Mouse (Mus musculus): Measurements from ENCODE around the gene Sqstm1. TPM values are rescaled to one million over a fixed set of nuclear protein-coding genes. Genes with fewer than 3 reads are reported as not detected.
A peak's percentile ranks its signal among the peaks of the same experiment; 100 is the strongest.

Gene Sqstm1
- total and polyA plus RNA-seq, 3 experiments: 187 to 223 TPM; not detected in 1

- Histone ChIP-seq H3K4me3 (ENCODE audit: control insufficient read depth in 1 of 2, insufficient read depth in 1 of 2, low read depth in 2 of 2, low read length in 2 of 2) (no peak overlapping the region), H3K9ac (ENCODE audit: control insufficient read depth, low read depth, low read length, poor library complexity, severe bottlenecking) (no peak overlapping the region), H3K36me3 (ENCODE audit: control insufficient read depth in 1 of 2, insufficient read depth in 2 of 2, low read length in 2 of 2) (peaks cover 0 to 7% of the 10 kb centered on the region in 2 experiments; a peak in 2 of 4 replicates), H3K79me2 (ENCODE audit: control insufficient read depth, insufficient read depth, low read length, poor library complexity) (no peaks in the 10 kb centered on the region; the same call in 1 of the 2 replicates), H3K9me3 (replicated peaks; ENCODE audit: insufficient read depth, low read length) (no peaks in the 10 kb centered on the region), H3K27me3 (ENCODE audit: control insufficient read depth in 1 of 2, insufficient read depth in 2 of 2, low read length in 2 of 2) (no peaks in the 10 kb centered on the region), H3K4me1 (ENCODE audit: control insufficient read depth in 1 of 2, insufficient read depth in 2 of 2, low read length in 2 of 2) (peaks cover 3 to 19% of the 10 kb centered on the region in 2 experiments; a peak in 3 of 4 replicates), H3K27ac (ENCODE audit: control insufficient read depth, low read depth, low read length) (no peak overlapping the region)
- no peak for TF ChIP-seq RCOR1 (IDR thresholded peaks at IDR 0.05; ENCODE audit: low read depth, low read length)
- no peak for TF ChIP-seq POLR2AphosphoS5 (IDR thresholded peaks at IDR 0.05; ENCODE audit: borderline replicate concordance, low read depth, low read length)
- no peak for TF ChIP-seq HCFC1 (IDR thresholded peaks at IDR 0.05; ENCODE audit: low read depth, low read length)
- no peak for TF ChIP-seq RAD21 (IDR thresholded peaks at IDR 0.05; ENCODE audit: low read depth, low read length)
- no peak for TF ChIP-seq UBTF (IDR thresholded peaks at IDR 0.05; ENCODE audit: borderline replicate concordance, insufficient read depth, low read depth, low read length)
- TF ChIP-seq MXI1 (IDR thresholded peaks at IDR 0.05; ENCODE audit: low read depth, low read length): no peak
- TF ChIP-seq MYC (IDR thresholded peaks at IDR 0.05; ENCODE audit: low read depth, low read length): no peak
- no peak for TF ChIP-seq POLR2AphosphoS2 (IDR thresholded peaks at IDR 0.05; ENCODE audit: low read length)
- no peak for TF ChIP-seq MAX (IDR thresholded peaks at IDR 0.05; ENCODE audit: low read length)
- no peak for TF ChIP-seq ZNF384 (IDR thresholded peaks at IDR 0.05; ENCODE audit: low read depth, low read length)
- no peak for TF ChIP-seq TBP (IDR thresholded peaks at IDR 0.05; ENCODE audit: low read depth, low read length)
- no peak for TF ChIP-seq MYB (IDR thresholded peaks at IDR 0.05; ENCODE audit: low read depth, low read length)
- no peak for TF ChIP-seq USF1 (IDR thresholded peaks at IDR 0.05; ENCODE audit: low read depth, low read length)
- TF ChIP-seq ELF1 (IDR thresholded peaks at IDR 0.05; ENCODE audit: low read depth, low read length): no peak
- no peak for DNase-seq (ENCODE audit: low read depth, low spot score)
These were observed 28.5 kb upstream of the Sqstm1 start for GRCm38 (mm10) chr11:50238821-50239791.

- Histone ChIP-seq H3K79me2 (ENCODE audit: control insufficient read depth, insufficient read depth, low read length, poor library complexity) (no peaks in the 10 kb centered on the region; the same call in 1 of the 2 replicates), H3K36me3 (ENCODE audit: control insufficient read depth in 1 of 2, insufficient read depth in 2 of 2, low read length in 2 of 2) (peaks cover 3 to 7% of the 10 kb centered on the region in 2 experiments; a peak in 3 of 4 replicates), H3K4me3 (ENCODE audit: control insufficient read depth in 1 of 2, insufficient read depth in 1 of 2, low read depth in 2 of 2, low read length in 2 of 2) (peak within 1 kb of the TSS; percentile 80 to 95), H3K27ac (ENCODE audit: control insufficient read depth, low read depth, low read length) (peak within 1 kb of the TSS; percentile 50), H3K4me1 (ENCODE audit: control insufficient read depth in 1 of 2, insufficient read depth in 2 of 2, low read length in 2 of 2) (peaks cover 3 to 19% of the 10 kb centered on the region in 2 experiments; a peak in 3 of 4 replicates), H3K9ac (ENCODE audit: control insufficient read depth, low read depth, low read length, poor library complexity, severe bottlenecking) (peak within 1 kb of the TSS; percentile 73), H3K9me3 (replicated peaks; ENCODE audit: insufficient read depth, low read length) (no peaks in the 10 kb centered on the region), H3K27me3 (ENCODE audit: control insufficient read depth in 1 of 2, insufficient read depth in 2 of 2, low read length in 2 of 2) (no peaks in the 10 kb centered on the region)
- TF ChIP-seq POLR2AphosphoS5 (IDR thresholded peaks at IDR 0.05; ENCODE audit: borderline replicate concordance, low read depth, low read length): no peak
- TF ChIP-seq POLR2AphosphoS2 (IDR thresholded peaks at IDR 0.05; ENCODE audit: low read length): no peak
- TF ChIP-seq ELF1 (IDR thresholded peaks at IDR 0.05; ENCODE audit: low read depth, low read length): 0 out of 2 replicates have a peak, but pooled peaks have one; percentile 19
- peak in 1 of 2 experiments; percentile 40; a peak in 1 of 4 replicates for TF ChIP-seq POLR2A (IDR thresholded peaks at IDR 0.05; ENCODE audit: control insufficient read depth in 1 of 2, insufficient read depth in 1 of 2, low read depth in 1 of 2, low read length in 2 of 2, poor library complexity in 1 of 2)
- TF ChIP-seq GATA1 (IDR thresholded peaks at IDR 0.05; ENCODE audit: low read depth, low read length): peak; percentile 49; the same call in 1 of the 2 replicates
- no peak for TF ChIP-seq CHD1 (IDR thresholded peaks at IDR 0.05; ENCODE audit: low read depth, low read length)
- TF ChIP-seq SMC3 (IDR thresholded peaks at IDR 0.05; ENCODE audit: low read depth, low read length): peak; percentile 17; the same call in 1 of the 2 replicates
- peak; percentile 69; the same call in 1 of the 2 replicates for TF ChIP-seq SIN3A (IDR thresholded peaks at IDR 0.05; ENCODE audit: low read length)
- TF ChIP-seq JUND (IDR thresholded peaks at IDR 0.05; ENCODE audit: low read depth, low read length): no peak
- TF ChIP-seq MXI1 (IDR thresholded peaks at IDR 0.05; ENCODE audit: low read depth, low read length): peak; percentile 56; the same call in 1 of the 2 replicates
- peak; percentile 50; the same call in 1 of the 2 replicates for TF ChIP-seq TBP (IDR thresholded peaks at IDR 0.05; ENCODE audit: low read depth, low read length)
- TF ChIP-seq USF1 (IDR thresholded peaks at IDR 0.05; ENCODE audit: low read depth, low read length): no peak
- peak; percentile 69; the same call in 1 of the 2 replicates for TF ChIP-seq MAZ (IDR thresholded peaks at IDR 0.05; ENCODE audit: low read depth, low read length)
- DNase-seq (ENCODE audit: low read depth, low spot score): peak; percentile 88
These were observed 27.7 kb upstream of the Sqstm1 start, which contains the start of gene Ltc4s for GRCm38 (mm10) chr11:50238324-50238723. Gene Ltc4s, minus strand, starts transcription at chr11:50238616.

Data from MEL (cell line).